In genomic region chrX:53166251-53166900, GRCm38 (mm10) we compare ENCODE assay signal across 8 mouse cellular contexts.
DNase-seq lines count a peak whose midpoint lies in the region; ATAC-seq lines count a peak whose summit lies in the region.

No protein-coding gene starts in this region.

- H3K36me3 ChIP-seq in neural tube, embryonic 11.5 days (ENCODE audit: control insufficient read depth, insufficient read depth, low read length) = no peaks in the 10 kb centered on the region
- no peaks in the 10 kb centered on the region for H3K36me3 ChIP-seq in kidney, embryonic 15.5 days

- H3K9ac ChIP-seq in neural tube, embryonic 11.5 days (ENCODE audit: low read length) = no peak overlapping the region
- H3K9ac ChIP-seq in kidney, embryonic 15.5 days = no peak overlapping the region

- WGBS in neural tube, embryonic 11.5 days = 30% methylated on average over 15 of the region's 15 CpGs
- WGBS in kidney, embryonic 15.5 days = 35% methylated on average over 15 of the region's 15 CpGs

- H3K4me1 ChIP-seq in neural tube, embryonic 11.5 days (ENCODE audit: control insufficient read depth, insufficient read depth, low read length) = no peaks in the 10 kb centered on the region
- peaks cover 15% of the 10 kb centered on the region for H3K4me1 ChIP-seq in kidney, embryonic 15.5 days

- ATAC-seq in neural tube, embryonic 11.5 days (ENCODE audit: insufficient read depth, low FRiP score, low TSS enrichment) = peak; percentile 53
- no peak for ATAC-seq in kidney, embryonic 15.5 days (replicated peaks; ENCODE audit: low FRiP score)

- H3K4me3 ChIP-seq in neural tube, embryonic 11.5 days (ENCODE audit: low read depth, low read length) = no peak overlapping the region
- H3K4me3 ChIP-seq in kidney, embryonic 15.5 days (replicated peaks) = no peak overlapping the region

- no peak overlapping the region for H3K27ac ChIP-seq in neural tube, embryonic 11.5 days (ENCODE audit: low read depth, low read length)
- H3K27ac ChIP-seq in kidney, embryonic 15.5 days = peak overlapping the region; percentile 66

- DNase-seq in neural tube, embryonic 11.5 days (ENCODE audit: low spot score) = no peak
- DNase-seq in neural tube, embryonic 10.5 days (ENCODE audit: extremely low spot score, low spot score) = no peak
- peak; percentile 13 to 58 for DNase-seq in heart, adult 9 months (ENCODE audit: low spot score in 2 of 2)
- DNase-seq in mesoderm, embryonic 11.5 days (ENCODE audit: low read depth, low spot score) = peak; percentile 64
- DNase-seq in spleen, postnatal 14 days (ENCODE audit: low spot score in 2 of 2) = no peak
- DNase-seq in ovary, postnatal 10 days (ENCODE audit: low spot score) = no peak
- no peak for DNase-seq in adrenal gland, postnatal 4 days (ENCODE audit: low spot score in 2 of 2)

- no peaks in the 10 kb centered on the region for H3K9me3 ChIP-seq in neural tube, embryonic 11.5 days (ENCODE audit: control insufficient read depth, low read length)
- no peaks in the 10 kb centered on the region for H3K9me3 ChIP-seq in kidney, embryonic 15.5 days (replicated peaks)

- no peak overlapping the region for H3K4me2 ChIP-seq in neural tube, embryonic 11.5 days (ENCODE audit: low read depth)
- no peak overlapping the region for H3K4me2 ChIP-seq in kidney, embryonic 15.5 days

- H3K27me3 ChIP-seq in neural tube, embryonic 11.5 days (ENCODE audit: control insufficient read depth, insufficient read depth, low read length) = no peaks in the 10 kb centered on the region
- peaks cover 15% of the 10 kb centered on the region for H3K27me3 ChIP-seq in kidney, embryonic 15.5 days

Comparison
In these comparisons a context has a peak if more than half of its experiments do, and no peak if none do; other contexts are left out.
1. DNase-seq: peak in heart, adult 9 months (2 of 2) and mesoderm, embryonic 11.5 days (single experiment); none in neural tube, embryonic 11.5 days (single experiment), neural tube, embryonic 10.5 days (single experiment), spleen, postnatal 14 days (0 of 2), ovary, postnatal 10 days (single experiment) and adrenal gland, postnatal 4 days (0 of 2).